Mouse (Mus musculus) testis, adult 2 months (tissue): Measurements from ENCODE around the gene Gfi1b.

ENCODE experiments used
- CTCF ChIP-seq: fragments of 200-500 bp; IDR thresholded peaks from 2 replicates; pipeline ENCODE4 v1.5.1; 2012; ENCODE audit warnings: low read depth, mild to moderate bottlenecking, inconsistent platforms, low read length, moderate library complexity; ENCODE audit not compliant: control insufficient read depth, insufficient read depth, insufficient replicate concordance
- POLR2A ChIP-seq: fragments of 200-500 bp; IDR thresholded peaks from 2 replicates; pipeline ENCODE4 v1.6.1; 2012; ENCODE audit warnings: low read depth, mild to moderate bottlenecking, inconsistent platforms, low read length, moderate library complexity; ENCODE audit not compliant: control insufficient read depth

GRCm38 (mm10) chr2:28575341-28575740 lies 46.4 kb downstream of the Gfi1b start:
- TF ChIP-seq POLR2A (no peak), CTCF (no peak)
